27 mouse cellular contexts compared by ENCODE assay signal in the genomic region with DNA sequence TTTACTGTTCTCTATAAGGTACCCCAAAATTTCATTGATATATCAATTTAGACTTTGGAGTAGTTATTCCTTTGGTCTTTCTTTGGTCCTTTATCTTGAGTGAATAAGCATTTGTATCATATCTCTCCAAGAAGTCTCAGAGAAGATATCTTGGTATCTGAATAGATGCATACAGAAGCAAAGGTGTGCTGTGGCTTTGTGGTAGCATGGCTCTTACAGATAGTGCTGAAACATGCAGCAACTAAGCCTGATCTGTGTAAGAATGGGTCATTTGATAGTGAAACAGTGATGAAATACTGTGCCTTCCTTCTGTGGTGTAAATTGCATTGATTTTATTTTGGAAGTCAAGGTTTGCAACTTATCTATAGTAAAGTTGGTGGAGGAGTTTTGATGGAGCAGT.
"Had no signal": no experiment of that assay in that cellular context is flagged by ENCODE, and none has a peak within 500 bp of the region (broad histone marks: within the 10 kb centered on the region; RNA-seq: fewer than 3 reads in every experiment).

No protein-coding gene starts in this region.

- H3K4me2 ChIP-seq: embryonic facial prominence, embryonic 12.5 days; embryonic facial prominence, embryonic 13.5 days; embryonic facial prominence, embryonic 15.5 days; forebrain, embryonic 12.5 days; forebrain, embryonic 13.5 days; forebrain, embryonic 15.5 days had no signal

- H3K27ac ChIP-seq: embryonic facial prominence, embryonic 10.5 days; embryonic facial prominence, embryonic 12.5 days; embryonic facial prominence, embryonic 13.5 days; embryonic facial prominence, embryonic 15.5 days; forebrain, embryonic 10.5 days; forebrain, embryonic 12.5 days; forebrain, embryonic 13.5 days; forebrain, embryonic 15.5 days; gastrocnemius, adult 2 months; heart, adult 2 months had no signal

- H3K9me3 ChIP-seq: embryonic facial prominence, embryonic 10.5 days; embryonic facial prominence, embryonic 12.5 days; embryonic facial prominence, embryonic 13.5 days; embryonic facial prominence, embryonic 15.5 days; forebrain, embryonic 10.5 days; forebrain, embryonic 12.5 days; forebrain, embryonic 13.5 days; forebrain, embryonic 15.5 days had no signal

- H3K9ac ChIP-seq: embryonic facial prominence, embryonic 12.5 days; embryonic facial prominence, embryonic 13.5 days; embryonic facial prominence, embryonic 15.5 days; forebrain, embryonic 12.5 days; forebrain, embryonic 13.5 days; forebrain, embryonic 15.5 days; forebrain, postnatal 0 days had no signal

- H3K27me3 ChIP-seq: embryonic facial prominence, embryonic 12.5 days; embryonic facial prominence, embryonic 13.5 days; embryonic facial prominence, embryonic 15.5 days; forebrain, embryonic 12.5 days; forebrain, embryonic 13.5 days; forebrain, embryonic 15.5 days had no signal

- H3K36me3 ChIP-seq: embryonic facial prominence, embryonic 10.5 days; embryonic facial prominence, embryonic 12.5 days; embryonic facial prominence, embryonic 13.5 days; embryonic facial prominence, embryonic 15.5 days; forebrain, embryonic 10.5 days; forebrain, embryonic 12.5 days; forebrain, embryonic 15.5 days had no signal

- DNase-seq: cerebellum, adult 9-10 months; cerebellum, adult 9-11 months; cerebellum, postnatal 10 days; cerebellum, postnatal 14 days; cerebellum, postnatal 25 days; cerebellum, postnatal 36 days; embryo, embryonic 11 days; forebrain, postnatal 0 days; gastrocnemius, adult 2 months; gastrocnemius, postnatal 10 days; gastrocnemius, postnatal 14 days; gastrocnemius, postnatal 25 days; gastrocnemius, postnatal 36 days; heart, adult 11 months; heart, adult 18-20 months; heart, adult 2 months had no signal

- H3K4me3 ChIP-seq: embryonic facial prominence, embryonic 10.5 days; embryonic facial prominence, embryonic 12.5 days; embryonic facial prominence, embryonic 13.5 days; embryonic facial prominence, embryonic 15.5 days; erythroblast, embryonic 14.5 days; forebrain, embryonic 10.5 days; forebrain, embryonic 12.5 days; forebrain, embryonic 13.5 days; forebrain, embryonic 15.5 days; gastrocnemius, adult 2 months; heart, adult 2 months had no signal

- ATAC-seq: forebrain, embryonic 13.5 days; forebrain, embryonic 14.5 days; forebrain, embryonic 15.5 days; forebrain, embryonic 16.5 days; forebrain, postnatal 0 days had no signal

- H3K4me1 ChIP-seq: embryonic facial prominence, embryonic 10.5 days; embryonic facial prominence, embryonic 12.5 days; embryonic facial prominence, embryonic 13.5 days; embryonic facial prominence, embryonic 15.5 days; forebrain, embryonic 10.5 days; forebrain, embryonic 12.5 days; forebrain, embryonic 13.5 days; forebrain, embryonic 15.5 days had no signal
